Mouse (Mus musculus): ENCODE results near the gene Zbtb20.
A peak's percentile ranks its signal among the peaks of the same experiment; 100 is the strongest.

The Zbtb20 gene

DNA sequence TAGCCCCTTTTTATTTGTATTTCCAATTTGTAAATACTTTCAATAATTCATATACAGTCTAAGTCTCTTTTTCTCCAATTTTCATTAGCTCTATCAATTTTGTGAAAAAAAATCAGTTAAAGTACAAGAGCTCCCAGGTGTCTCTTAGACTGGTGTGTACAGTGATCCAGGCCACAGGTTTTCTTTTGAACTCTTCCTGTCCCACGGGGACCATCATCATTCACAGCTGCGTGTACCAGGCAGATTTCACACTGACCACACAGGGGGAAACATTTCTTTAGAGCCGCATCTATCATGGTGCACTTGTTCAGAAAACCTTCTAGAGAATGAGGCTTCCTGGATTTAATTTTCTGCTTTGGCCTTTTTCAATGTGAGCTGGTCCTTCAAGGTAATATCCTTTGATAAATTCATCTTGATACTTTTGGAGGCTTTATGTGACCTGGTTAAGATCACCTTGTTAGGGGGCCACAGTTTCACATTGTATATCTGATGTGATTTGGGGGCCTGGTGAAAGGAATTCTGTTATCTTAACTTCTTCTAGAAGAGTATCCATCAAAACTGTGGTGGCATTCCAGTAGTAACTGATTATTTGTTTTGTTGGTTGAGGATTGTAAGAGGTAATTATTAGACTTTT lies 586.2 kb downstream of the Zbtb20 start:
- no peak for TF ChIP-seq GATA4 (IDR thresholded peaks at IDR 0.05; ENCODE audit: insufficient replicate concordance, low read length)

DNA sequence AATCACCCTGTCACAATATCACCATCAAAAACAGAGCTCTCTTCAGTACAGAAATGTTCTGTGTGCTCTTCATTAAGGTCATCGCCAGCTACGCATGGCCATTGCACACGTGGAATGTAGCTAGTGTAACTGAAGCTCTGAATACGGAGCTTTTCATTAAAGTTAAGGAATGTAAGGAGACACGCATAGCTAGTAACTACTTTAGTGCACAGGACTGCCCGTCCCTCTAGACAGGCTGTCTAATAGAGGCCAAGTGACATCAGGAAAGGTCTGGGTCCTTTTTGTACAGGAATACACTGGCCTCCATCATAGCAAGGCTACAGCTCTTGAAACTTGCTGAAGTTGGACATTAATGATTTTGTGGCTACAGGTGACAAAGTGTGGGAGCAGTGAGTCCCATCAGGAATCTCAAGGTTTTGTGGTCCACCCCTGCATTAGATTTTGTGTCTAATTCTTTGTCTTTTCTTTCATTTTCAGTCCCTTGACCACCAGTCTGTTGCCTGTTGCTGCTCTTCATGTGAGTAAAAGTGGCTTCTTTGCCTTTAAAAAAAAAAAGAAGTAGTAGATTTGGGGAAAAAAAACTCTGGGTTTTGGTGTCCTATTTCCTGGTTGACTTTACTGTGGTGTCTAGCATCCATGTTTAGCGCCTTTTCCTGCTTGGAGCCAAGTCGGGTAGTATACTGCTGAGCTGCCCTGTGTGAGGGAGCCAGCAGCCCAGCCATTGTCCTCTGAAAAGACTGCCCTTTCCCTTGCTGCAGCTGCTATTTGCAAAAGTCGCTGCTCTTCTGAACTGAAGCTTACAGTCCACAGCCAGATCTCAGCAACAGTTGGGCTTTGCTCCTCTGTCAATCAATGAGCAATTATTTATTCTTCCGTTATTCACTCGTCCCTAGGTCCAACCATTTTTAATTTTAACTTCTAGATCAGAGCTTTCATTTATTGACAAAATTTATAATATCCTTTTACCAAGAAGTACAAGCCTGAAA lies 587.1 kb downstream of the Zbtb20 start:
- TF ChIP-seq GATA4 (IDR thresholded peaks at IDR 0.05; ENCODE audit: insufficient replicate concordance, low read length) = no peak

DNA sequence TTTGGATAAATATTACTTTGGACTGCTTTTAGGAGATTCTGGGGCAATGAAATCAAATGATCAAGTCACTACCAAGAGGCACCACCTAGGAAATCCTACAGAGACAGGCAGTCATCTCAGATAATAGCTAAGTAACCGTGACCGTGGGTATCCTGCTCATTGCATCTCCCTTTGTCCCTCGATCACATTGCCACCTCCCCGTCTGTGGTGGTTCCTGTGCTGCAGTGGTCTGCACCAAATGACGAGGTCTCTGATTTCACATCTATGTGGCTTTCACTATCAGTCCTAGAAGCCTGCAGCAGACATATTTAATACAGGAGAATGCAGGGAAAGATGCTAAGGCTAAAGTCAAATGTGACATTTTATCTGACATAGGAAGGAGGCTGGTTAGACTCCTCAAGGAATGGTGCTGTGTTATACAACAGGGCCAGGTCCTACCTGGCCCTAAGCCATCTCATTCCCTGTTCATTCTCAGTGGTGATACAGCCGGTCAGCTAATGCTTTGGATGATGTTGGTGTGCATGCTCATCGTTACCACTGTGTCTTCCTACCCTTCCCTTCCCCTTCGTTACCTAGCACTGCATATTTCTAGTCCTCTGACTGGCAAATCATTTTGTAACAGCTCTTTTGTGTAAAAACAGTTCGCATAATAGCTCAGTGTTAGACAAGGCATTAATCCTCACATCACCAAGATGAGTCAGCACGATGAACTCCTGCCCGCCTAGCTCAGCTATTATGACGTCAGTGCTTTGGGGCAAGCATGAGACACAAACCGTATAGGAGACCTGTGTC lies 588.2 kb downstream of the Zbtb20 start:
- no peak for TF ChIP-seq GATA4 (IDR thresholded peaks at IDR 0.05; ENCODE audit: insufficient replicate concordance, low read length)

- TF ChIP-seq GATA4 (IDR thresholded peaks at IDR 0.05; ENCODE audit: insufficient replicate concordance, low read length) = 0 out of 2 replicates have a peak, but pooled peaks have one; percentile 20
These were observed 588.9 kb downstream of the Zbtb20 start for GRCm38 (mm10) chr16:43464476-43465080.

DNA sequence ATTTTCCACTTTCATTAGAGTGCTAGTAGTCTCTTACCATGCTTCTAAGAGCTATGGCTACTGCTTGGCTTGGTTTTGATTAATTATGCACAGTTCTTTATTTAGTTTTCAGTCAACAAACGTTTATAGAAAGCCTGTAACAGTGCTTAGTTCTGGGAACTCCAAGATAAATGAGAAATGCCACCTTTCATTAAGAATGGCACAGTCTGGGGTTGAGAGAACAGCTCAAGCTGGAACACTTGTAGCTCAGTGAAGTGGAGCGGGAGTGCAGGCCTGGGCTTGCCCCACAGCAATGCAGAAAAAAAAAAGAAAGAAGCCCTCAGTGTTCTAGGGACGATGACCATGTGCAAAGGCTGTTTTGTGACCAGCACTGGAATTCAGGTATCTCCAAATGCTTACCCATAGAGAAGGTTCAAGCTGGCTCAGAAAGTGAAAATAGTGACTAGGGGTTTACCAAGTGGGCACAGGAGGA lies 589.7 kb downstream of the Zbtb20 start:
- TF ChIP-seq GATA4 (IDR thresholded peaks at IDR 0.05; ENCODE audit: insufficient replicate concordance, low read length) = no peak

DNA sequence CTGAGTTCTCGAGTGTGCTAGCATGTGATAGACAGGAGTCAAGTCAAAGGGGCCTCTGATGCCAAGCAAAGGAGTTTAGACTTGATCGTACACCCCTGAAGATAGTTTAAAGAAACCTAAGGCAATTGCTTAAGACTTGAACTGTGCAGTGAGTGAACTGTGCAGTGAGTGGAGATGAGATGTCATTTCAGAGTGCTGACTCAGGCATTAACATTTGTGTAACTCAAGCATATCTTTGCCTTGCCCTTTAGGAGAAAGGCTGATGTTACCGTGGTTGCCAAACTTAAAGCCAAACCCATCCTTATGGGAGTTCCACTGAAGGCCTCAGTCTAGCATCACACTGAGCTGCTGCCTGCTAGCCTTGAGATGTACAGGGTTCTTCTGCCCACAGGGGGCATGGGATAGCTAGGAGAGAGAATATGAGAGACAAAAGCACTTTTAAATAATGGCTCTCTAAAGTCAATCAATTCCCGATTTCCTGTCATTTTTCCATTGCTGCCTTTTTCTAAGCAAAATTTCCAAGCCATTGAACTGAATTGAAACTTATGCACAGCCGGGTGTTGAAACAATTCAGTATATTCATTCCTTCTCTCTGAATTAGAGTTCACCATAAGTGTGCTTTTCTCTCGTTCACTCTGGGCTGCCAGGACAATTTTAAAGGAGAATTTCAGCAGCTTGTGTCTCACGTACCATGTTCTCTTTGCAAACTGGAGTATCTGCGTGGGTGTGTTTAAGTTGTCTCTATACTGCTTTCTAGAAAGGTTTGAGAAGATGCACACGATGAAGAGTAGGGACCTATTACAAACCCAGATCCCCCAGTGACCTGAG lies 590.5 kb downstream of the Zbtb20 start:
- no peak for TF ChIP-seq GATA4 (IDR thresholded peaks at IDR 0.05; ENCODE audit: insufficient replicate concordance, low read length)

DNA sequence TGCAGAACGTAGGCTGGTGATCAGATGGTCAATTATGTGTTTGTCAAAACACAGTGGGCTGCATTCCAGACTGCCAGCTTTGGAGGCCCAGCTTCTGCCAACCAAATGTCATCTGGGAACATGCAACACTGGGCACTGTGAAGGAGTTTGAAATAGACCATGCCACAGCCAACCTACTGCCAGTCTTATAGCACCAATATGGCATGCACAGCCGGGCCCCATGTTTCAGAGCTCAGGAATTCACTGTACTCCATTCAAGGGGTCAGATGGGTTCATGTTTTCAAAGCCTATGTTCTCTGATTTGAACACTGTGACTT lies 591.0 kb downstream of the Zbtb20 start:
- TF ChIP-seq GATA4 (IDR thresholded peaks at IDR 0.05; ENCODE audit: insufficient replicate concordance, low read length) = no peak

DNA sequence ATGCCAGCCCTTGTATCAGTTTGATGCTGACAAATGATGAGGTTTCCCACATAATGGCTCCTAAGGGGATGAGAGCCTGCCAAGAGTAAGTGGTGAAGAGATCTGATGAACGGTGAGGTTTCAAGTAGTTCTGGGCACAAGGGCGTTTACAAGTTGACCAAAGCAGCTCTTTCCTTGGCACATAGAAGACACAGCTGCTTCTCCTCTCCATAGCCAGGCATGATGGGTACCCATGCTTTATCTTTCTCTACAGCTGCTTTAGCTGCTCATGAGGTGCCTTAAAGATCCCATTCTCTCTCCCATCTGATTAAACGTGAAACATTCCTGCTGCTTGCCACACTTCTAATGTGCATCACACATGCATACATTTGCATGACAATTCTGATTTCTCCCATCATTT lies 595.4 kb downstream of the Zbtb20 start:
- TF ChIP-seq GATA4 (IDR thresholded peaks at IDR 0.05; ENCODE audit: insufficient replicate concordance, low read length) = no peak

GRCm38 (mm10) chr16:43474941-43475728 lies 599.5 kb downstream of the Zbtb20 start:
- TF ChIP-seq GATA4 (IDR thresholded peaks at IDR 0.05; ENCODE audit: insufficient replicate concordance, low read length) = no peak

DNA sequence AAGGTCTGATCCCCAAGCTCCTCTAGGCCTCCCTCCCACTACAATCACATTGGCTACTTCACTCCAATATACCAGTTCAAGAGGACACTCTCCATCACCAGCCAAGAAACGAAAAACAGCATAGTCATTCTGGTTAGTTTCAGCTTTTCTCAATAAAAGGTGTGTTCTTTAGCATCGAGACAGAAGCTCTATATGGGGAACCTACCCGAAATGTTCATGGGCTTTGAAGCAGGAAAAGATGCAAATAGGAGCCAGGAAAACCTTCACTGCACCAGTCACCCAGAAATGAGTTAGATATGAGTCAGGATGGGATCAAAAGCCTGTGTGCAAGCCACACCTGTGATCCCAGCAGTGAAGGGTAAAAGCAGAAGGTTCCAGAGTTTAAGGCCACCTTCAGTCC lies 601.2 kb downstream of the Zbtb20 start:
- no peak for TF ChIP-seq GATA4 (IDR thresholded peaks at IDR 0.05; ENCODE audit: insufficient replicate concordance, low read length)

DNA sequence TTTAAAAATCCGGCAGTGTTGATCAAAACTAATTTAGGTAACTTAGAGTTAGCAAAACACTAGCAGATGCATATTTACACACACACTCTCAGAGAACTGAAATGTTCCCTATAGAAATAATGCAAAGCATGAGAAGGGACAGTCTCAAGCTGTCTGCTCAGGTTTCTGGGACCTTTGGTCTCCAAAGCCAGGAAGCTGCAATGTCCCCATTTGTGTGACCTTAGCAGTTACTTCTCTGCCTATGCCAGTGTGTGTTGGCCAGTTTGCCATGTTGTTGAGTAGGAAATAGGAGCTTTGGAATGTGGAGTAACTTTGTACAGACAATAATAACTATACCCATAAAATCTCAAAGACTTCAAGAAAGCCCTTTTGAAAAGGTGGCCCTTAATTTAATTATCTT lies 602.7 kb downstream of the Zbtb20 start:
- TF ChIP-seq GATA4 (IDR thresholded peaks at IDR 0.05; ENCODE audit: insufficient replicate concordance, low read length) = no peak

GRCm38 (mm10) chr16:43480532-43480931 lies 604.9 kb downstream of the Zbtb20 start:
- no peak for TF ChIP-seq GATA4 (IDR thresholded peaks at IDR 0.05; ENCODE audit: insufficient replicate concordance, low read length)

GRCm38 (mm10) chr16:43482125-43482524 lies 606.4 kb downstream of the Zbtb20 start:
- TF ChIP-seq GATA4 (IDR thresholded peaks at IDR 0.05; ENCODE audit: insufficient replicate concordance, low read length) = no peak

Measured in liver, adult (tissue).